Mouse (Mus musculus): ENCODE data around the gene Dot1l.

Dot1l gene

DNA sequence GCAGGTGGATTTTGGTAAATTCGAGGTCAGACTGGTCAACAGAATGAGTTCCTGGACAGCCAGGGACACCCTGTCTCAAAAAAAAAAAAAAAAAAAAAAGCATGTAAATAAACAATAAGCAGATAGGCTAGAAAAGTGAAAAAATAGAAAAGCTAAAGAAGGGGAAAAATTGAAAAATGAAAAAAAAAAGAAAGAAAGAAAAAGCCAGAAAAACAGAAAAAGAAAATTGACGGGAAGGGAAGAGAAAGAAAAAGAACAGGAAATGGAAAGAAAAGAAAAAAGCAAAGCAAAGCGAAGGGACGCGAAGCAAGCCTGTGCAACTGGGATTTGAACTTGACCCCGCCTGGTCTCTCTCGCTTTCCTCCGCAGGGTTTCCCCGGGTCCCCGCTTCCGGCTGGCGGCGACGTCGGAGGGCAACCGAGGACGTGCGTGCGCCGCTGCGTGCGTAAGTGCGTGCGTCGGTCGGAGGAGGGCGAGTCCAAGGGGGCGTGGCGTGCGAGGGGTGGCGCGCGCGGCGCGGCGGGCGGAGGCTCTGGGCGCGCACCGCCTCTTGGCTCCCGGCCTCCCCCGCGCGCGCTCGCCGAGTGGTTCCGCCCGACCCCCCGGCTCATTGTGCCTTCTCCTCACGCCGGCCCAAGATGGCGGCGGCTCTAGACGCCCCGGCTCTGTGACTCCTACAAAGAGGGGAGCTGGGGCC lies at the start of gene Dot1l:
TSS of gene Dot1l (plus strand) at position 613 of the 697 bp plus-strand sequence.
- peak; percentile 99 for DNase-seq

DNA sequence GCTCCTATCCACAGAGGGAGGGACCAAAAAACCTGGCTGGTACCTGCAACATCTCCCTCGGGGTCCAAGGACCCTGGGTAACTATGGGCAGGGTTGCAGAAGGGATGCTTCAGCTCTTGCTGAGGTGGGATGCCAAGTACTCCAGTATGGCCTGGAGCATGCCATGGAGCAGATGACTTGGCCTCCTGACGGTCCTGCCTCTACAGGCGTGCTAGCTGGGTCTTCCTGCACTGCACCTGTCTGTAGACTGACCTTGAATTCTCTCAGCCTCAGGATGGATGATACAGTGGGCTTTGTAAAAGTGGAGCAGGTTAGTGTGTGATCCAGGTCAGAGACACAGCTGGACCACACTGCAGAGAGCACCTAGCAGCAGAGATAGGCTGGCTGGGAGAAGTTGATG lies 49.5 kb upstream of the Dot1l start:
- no peak for DNase-seq

DNA sequence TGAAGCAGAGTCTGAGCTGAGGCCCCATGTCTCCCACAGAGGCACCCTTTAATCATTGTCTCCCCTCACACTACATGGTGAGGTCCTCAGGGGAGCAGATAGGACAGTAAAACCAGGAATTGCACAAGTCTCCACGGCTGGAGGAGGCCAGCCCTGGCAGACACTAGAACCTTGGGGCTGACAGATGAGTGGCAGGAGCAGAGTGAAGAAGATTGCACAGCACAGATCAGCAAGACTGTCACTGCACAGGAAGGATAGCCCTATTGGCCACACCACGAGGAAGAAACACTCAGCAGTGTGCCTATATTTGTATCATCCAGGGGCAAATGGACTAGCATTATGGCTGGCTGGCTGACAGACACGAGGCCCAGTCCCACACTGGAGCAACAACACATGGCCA lies 44.2 kb upstream of the Dot1l start:
- DNase-seq = no peak

DNA sequence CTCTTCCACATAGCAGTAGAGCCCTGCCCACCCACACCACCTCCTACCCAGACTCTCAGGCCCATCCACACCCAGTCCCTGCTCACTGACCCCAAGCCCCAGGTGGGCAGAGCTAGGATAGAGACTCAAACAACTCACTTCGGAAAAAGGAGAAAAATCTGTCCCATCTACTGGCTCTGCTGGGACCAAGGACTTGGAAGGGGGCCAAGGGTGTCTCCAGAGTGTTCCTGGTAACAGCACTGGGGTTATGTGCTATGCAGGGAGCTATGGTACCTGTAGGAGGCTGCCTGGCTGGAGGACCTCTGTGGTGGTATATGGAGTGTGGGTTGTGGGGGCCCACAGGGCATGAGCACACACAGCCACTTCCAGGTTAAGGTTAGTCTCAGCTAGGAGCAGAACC lies 37.7 kb upstream of the Dot1l start:
- no peak for DNase-seq

DNA sequence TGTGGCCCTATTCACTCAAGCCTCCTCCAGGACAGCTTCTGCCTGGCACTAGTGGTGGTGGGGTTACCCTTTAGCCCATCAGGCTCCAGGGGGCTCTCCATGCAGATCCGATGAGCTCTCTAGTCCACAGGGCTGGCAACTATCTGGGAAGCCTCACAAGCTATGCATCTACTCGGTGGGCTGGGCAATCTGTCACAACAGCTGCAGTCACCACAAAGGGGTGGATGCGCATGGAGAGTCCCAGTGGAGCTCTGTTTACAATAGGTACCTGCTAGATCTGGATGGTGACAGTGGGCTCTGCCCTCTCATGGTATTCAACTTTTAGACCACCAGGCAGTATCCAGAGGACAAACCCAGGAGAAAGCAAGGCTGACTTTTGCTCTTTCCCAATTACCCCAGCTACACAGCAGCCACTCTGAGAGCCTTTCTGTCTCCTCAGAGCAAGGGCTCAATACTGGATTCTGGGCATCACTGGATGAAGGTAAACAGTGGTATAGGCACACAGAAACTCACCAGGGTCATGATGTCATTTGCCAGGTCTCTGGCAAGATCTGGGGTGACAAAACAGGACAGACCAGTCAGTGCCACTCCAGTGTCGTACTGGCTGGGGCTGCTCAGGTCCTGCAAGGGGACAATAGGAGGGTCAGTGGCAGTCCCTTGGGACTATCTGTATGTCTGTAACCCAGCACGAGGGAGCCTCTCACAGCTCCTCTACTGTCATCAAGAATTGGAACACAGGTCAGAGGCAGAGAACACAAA lies 27.5 kb upstream of the Dot1l start:
- DNase-seq = no peak

DNA sequence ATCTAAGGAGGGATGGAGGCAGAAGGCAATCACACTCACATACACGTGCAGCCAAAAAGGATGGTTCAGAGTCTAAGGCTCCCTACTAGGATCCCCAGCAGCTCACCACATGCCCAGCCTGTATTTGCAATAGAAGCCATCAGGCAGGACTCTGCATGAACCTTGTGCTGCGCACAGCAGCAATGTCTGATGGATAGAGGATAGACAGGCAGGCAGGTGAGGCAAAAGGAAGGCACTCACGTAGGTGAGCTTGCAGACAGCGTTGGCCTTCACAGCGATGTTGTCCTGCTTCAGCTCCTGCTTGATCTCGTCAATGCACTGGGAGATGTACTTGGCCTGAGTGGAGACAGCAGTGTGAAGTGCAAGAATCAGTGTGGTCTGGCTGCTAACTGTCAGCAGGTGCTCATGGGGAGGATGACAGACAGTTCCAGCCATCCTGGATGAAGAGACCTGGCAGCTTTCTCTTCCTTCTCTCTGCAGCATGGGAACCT lies 22.4 kb upstream of the Dot1l start:
- DNase-seq = no peak

DNA sequence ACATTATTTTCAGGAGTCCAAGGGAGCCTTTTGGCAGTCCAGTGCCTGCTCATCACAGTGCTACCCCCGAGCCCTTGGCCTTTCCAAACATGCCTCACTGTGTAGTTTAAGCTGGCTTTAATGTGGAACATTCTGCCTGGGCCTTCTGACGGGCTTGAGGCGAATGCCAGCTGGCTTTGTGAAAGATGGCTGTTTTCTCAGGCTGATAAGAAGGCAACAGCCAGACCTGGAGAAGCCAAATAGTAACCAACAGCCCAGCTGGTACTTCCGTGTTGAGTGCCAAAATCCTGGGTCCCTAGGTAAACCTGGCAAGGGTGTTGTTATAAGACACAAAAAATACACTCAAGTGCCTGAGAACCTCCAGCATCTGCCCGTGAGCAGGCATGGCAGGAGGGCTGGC lies 18.3 kb upstream of the Dot1l start:
- no peak for DNase-seq

DNA sequence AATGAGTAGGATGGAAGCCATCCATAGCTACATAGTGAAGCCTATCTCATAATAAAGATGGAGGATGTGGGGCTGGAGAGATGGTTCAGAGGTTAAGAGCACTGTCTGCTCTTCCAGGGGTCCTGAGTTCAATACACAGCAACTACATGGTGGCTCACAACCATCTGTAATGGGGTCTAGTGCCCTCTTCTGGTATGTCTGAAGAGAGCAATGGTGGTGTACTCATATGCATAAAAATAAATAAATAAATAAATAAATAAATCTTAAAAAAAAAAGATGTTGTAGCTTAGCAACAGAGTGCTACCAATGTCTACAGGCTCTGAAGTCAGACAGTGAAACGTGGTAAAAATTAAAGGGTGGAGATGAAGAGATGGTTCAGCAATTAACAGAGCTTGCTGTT lies 16.3 kb upstream of the Dot1l start:
- peak; percentile 37 to 43 for DNase-seq

DNA sequence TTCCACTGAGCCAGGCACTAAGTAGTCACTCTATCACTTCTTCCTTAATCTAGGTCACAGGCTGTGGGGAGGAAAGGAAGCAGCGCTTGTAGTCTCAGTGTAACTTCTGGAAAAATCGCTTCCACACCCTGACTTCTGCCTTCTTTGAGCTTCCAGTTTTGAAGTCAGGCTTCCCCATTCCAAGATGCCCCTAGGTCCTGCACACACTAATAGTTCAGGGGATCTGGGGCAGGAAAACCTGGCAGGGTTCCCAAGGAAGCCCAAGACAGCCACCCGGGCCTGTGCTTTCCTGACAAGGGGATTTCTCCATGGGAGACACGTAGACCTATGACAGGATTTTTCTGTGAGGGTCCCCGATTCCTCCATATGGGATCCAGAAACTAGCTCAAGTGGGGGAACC lies 13.9 kb upstream of the Dot1l start:
- no peak for DNase-seq

DNA sequence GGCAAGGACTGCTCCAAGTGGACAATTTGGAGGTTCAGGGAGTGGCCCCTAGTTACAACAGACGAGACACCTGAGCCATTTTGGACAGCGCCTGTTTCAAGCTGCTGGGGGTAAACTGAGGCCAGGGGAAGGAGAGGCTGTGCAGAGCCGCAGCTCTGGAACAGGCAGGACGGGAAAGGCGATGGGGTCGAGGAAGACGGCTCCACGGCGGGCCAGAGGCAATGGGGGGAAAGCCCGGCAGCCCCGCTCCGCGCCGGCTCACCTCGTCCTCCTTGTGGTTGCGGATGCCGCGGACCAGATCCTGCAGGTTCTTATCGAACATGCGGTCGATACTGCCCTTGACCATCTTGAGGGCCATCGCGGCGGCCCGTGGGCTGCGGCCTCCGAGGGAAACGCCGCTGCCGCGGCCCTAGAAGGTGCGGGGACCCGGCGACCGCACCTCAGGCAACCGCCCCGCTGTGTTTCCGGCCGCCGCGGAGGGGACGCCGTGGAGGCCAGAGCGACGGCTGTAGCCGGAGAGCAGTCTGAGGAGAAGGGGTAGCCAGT lies 13.3 kb upstream of the Dot1l start:
- DNase-seq = no peak

DNA sequence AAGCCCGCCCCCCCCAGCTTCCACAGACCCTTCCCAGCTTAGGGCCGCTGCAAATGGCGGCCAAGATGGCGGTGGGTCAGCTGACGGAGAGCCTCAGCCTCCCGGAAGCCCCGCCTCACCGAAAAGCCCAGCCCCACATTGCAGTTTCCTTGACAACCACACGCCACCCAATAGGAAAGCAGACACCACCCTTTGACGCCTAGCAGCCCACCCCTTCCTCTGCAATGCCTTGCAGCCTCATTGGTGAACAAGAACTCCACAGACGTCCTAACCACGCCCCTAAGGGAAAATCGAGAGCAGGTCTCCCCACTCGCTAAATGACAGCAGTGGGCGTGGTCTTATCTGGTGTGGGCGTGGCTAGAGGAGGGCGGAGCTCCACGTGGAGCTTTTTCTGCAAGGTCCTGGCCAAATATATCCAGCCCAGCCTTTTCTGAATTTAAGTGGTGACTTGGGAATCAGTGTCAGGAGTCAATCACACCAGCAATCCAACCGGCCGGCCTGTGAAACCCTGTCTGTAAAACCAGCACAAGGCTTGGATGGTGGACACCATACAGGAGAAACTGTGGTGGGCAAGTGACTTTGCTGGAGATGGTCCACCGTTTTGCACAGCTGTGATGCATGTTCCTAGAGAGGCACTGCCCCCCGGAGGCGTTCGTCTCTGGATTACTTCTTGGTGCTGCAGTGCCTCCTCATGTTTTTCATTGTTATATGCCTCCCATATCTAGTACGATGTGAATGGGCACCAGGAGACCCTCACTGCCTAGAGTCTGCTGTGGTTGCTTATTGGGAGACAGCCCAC lies 12.6 kb upstream of the Dot1l start, which contains the start of gene Ap3d1:
TSS of gene Ap3d1 (minus strand) at position 85 of the 799 bp plus-strand sequence.
- peak; percentile 98 for DNase-seq

DNA sequence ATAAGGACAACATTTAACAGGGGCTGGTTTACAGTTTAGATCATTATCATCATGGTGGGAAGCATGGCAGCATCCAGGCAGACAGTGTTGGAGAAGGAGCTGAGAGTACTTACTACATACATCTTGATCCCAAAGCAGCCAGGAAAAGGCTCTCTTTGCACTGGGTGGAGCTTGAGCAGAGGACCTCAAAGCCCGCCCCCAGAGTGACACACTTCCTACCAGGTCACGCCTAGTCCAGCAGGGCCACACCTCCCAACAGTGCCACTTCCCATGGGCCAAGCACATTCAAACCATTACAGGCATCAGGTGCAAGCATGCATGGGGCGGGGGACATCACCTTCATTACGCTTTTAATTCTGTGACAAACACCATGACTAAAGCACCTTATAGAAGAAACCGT lies 10.7 kb upstream of the Dot1l start:
- peak; percentile 31 to 49 for DNase-seq

DNA sequence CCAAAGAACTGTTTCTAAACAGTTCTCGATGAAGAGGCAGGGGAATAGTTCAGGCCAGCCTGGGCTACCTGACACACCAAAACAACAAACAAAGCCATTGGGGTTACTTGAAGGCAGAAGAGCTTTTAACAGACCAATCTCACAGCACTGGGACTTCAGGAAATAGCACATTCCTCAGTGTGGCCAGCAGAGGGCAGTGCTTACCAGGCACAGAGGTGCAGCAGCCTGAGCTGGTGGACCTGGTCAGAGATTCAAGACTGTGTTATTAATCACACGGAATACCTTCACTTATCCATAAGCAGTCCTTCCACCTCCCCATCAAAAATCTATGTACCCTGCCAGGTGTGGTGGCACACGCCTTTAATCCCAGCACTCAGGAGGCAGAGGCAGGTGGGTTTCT lies 7.6 kb upstream of the Dot1l start:
- DNase-seq = peak; percentile 86 to 87

DNA sequence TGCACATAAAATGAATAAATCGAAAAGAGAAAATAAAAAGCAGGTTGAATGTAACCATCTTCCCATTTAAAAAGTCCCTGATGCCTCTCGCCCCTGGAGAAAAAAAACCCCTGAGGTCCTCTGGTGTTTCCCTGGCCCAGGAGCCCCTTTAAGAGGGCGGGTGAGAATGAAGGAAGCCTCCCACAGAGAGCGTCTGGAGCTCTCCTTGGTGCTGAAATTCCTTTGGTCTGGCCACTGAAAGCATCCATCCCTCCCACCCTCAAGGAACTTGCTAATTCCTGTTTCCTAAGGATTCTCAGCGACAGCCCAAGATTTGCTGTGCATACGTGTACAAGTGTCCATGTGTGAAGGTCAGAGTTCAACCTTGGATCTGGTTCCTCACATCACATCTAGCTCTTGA lies 6.4 kb upstream of the Dot1l start:
- peak; percentile 59 to 67 for DNase-seq

DNA sequence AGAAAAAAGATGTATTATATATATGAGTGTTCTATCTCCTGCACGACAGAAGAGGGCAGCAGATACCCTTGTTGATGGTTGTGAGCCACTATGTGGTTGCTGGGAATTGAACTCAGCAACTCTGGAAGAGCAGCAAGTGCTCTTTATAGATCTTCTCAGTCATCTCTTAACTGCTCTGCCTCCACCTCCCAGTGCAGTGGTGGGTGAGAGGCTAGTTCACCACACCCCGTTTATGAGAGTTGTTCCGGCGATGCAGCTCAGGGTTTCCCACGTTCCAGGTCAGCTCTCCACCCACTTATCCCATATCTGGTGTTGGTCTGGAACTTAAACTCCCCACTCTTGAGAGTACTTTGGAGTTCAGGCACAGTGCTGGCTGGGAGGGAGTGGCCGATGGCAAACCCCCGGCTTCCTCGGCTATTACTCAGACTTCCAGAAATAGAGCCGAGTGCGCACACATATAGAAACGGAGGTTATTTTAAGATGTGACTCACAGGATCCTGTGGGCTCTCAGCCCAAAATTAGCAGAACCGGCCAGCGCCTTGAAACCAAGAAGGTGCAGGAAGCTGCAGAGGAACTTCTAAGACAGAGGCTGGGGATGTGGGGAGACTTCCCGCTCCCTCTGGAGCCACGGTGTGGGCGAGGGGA lies 3.7 kb upstream of the Dot1l start:
- DNase-seq = peak; percentile 72 to 78

DNA sequence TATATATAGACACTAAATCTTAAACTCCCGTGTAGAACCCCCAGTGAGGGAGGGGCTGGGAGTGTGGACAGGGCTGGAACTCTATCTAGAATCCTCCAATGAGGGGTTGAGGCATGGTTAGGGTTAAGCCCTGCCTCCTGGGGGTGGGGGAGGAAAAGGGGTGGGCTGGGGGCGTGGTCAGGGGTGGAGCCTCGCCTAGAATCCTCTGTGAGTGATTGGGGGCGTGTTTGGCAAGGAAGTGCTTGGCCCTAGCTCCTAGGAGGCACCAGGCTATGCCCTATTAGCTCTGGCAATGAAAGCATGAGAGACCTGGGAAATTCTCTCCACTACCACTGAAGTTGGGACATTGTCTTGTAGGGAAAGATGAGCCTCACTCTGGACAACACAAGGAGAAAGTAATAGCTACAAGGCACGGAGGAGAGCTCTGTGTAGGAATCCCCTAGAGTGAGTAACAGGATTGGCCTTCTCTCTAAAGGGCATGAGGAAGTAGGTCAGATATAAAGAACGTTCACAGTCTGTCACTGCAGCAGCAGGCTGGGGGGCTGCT lies 2.9 kb upstream of the Dot1l start:
- peak; percentile 58 to 63 for DNase-seq

DNA sequence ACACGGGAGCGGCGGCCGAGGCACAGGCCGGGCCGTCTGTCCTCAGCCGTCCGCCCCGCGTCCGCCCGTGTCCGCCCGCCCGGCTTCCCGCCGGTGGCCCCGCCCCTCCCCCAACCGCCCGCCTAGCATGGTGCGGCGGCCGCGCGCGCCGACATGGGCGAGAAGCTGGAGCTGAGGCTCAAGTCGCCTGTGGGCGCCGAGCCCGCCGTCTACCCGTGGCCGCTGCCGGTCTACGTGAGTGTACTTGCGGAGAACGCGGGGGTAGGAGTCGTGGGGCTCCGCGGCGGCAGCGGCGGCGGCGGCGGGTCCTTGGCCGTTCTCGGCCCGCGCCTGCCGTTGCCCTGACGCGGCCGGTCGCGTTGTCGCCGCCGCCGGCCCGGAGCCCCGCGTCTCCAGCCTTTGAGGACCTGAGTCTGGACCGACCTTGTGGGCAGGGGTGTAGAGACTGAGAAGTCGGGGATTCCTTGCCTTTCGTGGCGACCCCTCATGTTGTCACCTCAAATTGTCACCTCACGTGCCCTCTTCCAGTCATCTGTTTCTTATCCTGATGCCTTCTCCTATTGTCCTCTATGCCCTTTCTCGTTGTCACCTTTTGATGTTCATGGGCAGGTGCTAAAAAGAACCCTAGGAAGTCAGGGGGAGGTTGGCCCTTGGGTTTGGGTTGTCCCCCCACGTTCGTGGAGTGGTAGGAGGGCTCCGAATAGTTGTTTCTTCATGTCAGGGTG lies 447 bp downstream of the Dot1l start:
- no peak for DNase-seq

DNA sequence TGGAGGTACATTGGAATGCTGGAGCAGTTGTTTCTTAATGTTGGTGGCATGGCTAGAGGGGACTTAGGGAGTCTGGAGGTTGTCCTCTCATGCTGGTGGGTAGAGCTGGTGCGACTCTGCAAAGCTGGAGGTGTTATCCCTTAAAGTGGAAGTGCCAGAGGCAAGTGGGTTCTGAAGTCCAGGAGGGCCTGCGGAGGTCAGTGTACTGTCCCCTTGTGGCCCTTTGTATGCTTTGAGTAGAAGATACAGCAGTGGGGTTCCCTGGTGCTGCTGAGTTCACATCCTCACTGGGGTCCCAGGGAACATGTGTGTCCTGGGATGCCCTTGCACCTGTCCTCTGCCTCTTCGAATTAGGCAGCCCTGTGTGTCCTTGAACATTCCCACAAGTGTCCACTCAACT lies 1.1 kb downstream of the Dot1l start:
- no peak for DNase-seq

DNA sequence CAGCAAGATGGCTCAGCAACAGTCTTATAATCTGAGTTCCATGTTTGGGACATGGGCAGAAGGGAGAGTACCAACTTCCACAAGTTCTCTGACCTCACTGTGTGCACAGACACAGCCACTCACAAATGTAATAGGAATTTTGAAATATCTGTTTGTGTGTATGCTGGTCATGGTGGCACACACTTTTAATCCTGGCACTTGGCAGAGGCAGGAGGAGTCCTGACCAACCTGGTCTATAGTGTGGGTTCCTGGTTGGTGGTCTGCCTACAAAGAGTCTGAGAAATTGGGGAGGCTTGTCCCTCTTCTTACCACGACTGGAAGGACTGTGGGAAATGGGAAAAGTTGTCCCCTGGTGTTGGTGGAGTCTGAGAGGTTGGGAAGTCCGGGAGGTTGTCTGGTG lies 1.5 kb downstream of the Dot1l start:
- no peak for DNase-seq

DNA sequence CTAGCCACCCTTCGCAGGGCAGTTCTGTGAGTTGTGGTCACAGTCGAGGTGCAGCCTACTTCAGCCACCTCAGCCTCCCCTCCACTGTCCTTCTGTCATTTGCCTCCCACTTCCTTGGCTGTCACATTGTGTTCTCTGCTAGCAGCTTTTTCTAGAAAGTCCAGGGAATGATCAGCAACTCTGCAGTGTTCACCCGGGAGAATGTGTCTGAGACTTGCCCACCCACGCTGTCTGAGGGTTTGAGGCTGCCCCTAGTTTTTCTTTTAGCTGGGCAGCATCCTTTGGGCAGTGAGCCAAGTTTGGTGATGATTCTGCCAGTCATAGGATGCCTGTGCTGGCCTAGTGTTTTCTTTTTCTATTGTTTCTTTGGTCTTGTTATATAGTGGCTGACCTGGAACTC lies 2.0 kb downstream of the Dot1l start:
- no peak for DNase-seq

DNA sequence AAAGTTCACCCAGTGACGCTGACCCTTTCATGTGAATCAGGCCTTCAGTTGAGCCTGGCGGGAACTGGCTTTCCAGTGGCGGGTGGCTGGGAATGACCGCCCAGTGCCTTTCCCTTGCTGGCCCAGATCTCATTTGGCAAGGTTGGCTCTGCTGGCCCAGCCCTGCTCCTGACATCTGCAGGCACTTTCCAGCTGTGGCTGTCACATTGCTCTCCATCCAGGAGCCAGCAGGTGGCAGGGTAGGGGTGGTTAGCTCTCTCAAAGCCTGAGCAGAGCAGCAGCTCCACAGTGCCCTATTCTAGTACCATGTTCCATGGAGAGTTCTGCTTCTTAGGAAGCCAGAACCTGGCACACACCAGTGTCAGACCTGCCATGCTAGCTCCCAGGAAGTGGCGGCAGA lies 2.7 kb downstream of the Dot1l start:
- DNase-seq = peak; percentile 74 to 76

DNA sequence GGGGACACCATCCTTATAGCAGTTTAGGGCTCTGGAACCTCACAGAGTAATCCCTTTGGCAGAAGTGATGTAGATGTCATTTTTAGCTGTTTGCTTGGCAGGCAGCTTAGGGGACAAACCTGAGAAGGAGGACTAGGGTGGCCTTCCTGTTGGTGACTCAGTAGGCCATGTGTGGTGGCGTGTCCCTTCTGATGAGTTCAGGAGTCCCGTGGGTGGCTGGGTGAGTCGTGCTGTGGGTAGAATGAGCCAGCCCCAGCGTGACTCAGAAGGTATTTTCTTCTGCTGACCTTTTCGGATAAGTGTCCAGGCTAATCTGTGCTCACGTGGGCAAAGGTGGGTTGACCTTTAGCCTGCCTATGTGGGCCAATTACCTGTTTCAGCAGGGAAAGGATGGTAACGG lies 3.6 kb downstream of the Dot1l start:
- DNase-seq = no peak
